Mouse (Mus musculus) ovary, postnatal 36 days (tissue): ENCODE results near the gene Gm49661.

Experiments used
- DNase-seq: peaks from one replicate; pipeline ENCODE4 v3.0.0; 2022; ENCODE audit warnings: low spot score, mixed read lengths

The Gm49661 gene

DNA sequence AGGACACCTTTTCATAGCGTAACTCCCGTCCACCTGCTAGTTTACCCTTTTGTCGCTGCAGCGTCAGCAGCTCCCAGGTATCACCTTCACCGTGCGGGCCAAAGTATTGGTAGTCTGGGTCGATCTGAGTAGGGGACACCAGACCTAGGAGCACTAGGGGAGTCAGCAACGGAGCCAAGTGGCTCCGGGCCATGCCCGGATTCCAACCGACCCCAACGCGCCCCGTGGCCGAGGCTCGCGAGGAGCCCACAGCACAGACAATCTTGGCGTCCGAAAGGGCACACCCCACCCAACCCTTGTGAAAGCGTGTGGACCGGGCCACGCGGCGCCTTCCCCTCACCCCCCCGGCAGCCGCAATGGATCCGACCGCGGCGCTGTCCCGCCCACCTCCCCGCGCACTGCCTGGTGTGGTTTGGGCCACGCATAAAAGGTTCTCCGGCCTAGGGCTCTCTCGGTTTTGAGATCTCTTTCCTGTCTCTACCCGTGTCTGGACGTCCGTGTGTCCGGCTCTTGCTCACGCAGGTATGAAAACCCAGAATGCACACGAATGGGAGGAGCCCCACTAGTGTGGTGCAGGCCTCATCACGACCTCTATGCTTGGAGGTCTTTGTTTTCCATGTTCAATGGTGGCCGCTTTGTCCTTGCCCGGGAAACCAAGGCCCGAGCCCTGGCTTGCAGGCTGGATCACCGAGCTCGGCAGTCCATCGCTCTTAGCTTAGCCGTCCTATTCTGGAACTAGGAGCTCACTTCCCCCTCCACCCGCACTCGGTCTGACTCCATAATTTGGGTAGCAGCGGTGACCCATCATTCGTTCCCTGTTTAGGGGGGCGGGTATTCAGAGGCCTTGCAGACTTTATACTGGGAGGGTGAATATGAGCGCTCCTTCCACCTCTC lies at the start of gene Gm49661, which contains the start of the genes Prdx2 and Rnaseh2a:
Gene Gm49661, minus strand, starts transcription at position 193 of the 894 bp plus-strand sequence.
Gene Prdx2, plus strand, starts transcription at position 347 of the 894 bp plus-strand sequence.
Gene Rnaseh2a, minus strand, starts transcription at position 527 of the 894 bp plus-strand sequence.
- DNase-seq = peak; percentile 81

DNA sequence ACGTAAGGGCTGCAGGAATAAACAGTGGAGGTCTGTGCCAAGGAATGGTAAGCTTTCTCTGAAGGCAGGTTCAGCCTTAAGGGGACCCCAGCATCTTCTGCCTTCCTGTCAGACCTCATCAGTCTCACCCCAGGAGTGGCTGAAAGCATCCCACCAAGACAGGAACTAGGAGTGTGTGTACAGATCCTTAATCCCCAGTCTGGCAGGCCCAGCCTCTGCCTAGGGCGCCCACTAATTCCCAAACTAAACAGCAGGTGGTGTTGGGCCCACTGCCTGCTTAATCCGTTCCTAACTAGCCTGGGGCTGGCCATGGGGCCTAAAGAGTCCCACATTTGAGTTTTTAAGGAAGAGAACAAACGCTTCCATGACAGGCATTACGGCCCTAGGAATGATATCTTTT lies 48.0 kb upstream of the Gm49661 start:
- no peak for DNase-seq

DNA sequence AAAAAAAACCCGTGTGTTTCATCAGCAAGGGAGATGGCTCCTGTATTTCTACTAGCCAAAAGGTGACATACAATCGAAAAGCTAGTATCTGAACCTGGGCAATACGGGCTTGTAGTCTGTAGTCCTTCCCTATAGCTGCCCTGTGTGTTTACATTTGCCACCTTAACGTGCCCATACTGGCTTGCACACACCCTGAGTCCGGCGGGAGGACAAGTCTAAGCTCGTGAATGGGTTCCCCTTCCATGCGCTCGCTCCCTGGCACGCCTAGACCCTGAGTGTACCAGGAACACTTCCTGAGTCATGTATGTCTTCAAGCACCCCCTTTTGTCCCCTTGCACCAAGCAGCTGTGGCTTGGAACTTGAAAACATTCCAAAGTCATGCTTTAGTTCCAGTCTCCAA lies 47.5 kb upstream of the Gm49661 start:
- no peak for DNase-seq

DNA sequence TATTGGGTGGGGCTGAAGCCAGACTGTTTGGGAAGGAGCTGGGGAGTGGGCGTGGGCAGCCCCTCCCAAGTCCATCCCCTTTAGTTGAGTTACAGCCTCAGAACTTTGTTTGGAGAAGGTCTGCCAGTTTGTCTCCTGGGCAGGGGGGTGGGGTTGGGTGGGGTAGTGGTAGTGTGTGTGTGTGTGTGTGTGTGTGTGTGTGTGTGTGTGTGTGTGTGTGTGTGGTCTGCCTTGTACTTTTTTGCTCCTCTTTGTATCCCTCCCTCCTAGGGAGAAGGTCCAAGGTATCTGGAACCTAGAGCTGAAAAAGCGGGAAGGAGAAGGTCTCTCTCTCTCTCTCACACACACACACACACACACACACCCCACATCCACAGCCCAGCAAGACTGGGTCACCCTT lies 45.2 kb upstream of the Gm49661 start, which contains the start of gene Best2:
Gene Best2, minus strand, starts transcription at position 101 of the 400 bp plus-strand sequence.
- DNase-seq = no peak

DNA sequence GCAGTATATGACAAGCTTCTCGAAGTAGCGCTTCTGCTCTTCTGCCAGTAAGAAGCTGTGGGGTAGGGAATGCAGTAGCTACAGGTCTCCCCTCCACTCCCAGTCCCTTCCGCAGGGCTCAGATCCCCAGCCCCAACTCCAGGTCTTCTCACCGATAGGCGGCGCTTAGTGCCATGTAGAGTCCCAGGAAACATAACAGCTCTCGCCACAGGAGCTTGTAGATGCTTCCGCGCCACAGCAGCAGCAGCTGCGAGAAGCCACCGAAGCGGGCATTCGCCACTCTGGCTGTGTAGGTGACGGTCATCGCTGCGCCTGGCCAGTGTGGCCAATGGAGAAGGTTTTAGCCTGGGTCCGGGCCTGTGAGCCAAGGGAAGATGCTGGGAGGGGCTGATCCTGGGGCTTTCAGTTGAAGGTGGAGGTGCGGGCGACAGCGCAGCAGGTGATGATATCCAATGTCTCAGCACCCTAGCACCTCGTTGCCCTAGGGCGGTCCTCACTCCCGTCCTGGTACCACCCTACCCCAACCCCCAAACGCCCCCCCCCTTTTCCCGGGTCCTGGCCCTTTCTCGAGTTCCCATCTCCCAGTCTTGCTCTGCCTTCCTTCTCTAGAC lies 44.1 kb upstream of the Gm49661 start:
- DNase-seq = peak; percentile 62

DNA sequence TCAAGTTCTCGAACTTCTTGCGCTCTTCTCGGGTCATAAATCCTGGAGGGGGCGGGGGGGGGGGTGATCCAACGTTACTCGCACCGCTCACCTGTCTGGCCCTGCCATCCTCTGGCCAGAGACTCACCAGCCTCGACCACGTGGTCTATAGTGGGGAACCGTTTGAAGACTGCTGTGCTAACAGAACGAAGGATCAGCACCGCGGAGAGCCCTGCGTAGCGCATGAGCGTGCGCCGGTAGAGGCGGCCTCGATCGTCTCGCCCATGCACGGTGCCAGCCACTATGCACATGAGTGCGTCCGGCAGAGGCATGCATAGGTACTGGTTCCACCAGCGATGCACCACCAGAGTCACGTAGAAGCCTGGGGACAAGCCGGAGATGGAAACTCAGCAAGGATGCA lies 42.0 kb upstream of the Gm49661 start:
- DNase-seq = no peak

DNA sequence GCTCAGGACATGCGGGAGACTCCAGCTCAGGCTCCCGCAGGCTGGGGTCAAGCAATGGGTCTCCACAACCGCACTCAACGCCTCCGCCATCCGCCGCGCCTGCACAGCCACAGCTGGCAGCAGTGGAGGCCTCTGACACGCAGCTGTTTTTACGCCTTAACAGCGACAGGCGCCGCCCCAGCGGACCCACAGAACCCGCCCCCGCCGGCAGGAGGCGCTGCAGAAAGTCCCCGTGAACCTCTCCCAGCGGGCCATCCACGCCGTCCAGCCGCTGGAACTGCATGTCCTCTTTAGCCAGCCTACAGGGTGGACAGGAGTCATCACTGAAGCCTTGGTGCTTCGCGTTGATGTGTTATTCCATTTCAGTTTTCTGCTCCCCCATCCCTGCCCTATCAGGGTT lies 38.5 kb upstream of the Gm49661 start:
- peak; percentile 36 for DNase-seq

DNA sequence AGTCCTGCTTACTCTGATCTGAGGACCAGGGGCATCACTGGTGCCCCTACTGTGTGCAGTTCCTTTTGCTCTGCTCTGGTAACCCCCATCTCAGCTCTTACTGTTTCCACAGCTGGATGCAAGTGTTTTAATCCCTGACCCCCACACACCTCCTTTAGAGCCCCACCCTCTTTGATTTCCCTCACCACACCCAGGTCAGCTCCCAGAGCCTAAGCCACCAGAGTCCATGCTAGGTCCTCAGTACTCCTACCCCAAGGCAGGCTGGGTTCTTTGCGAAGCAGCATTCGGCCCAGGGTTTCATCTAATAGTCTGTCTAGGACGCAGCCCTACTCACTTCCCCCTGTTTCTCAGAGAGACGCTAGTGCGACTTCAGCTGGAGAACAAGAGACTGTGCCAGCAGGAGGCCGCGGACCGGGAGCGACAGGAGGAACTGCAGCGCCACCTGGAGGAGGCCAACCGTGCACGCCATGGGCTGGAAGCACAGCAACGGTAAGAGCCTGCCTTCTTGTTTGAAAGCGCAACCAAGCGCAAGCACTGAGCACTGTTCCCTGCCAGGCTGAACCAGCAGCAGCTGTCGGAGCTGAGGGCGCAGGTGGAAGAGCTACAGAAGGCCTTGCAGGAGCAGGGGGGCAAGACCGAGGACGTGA lies 28.5 kb upstream of the Gm49661 start:
- DNase-seq = peak; percentile 86

DNA sequence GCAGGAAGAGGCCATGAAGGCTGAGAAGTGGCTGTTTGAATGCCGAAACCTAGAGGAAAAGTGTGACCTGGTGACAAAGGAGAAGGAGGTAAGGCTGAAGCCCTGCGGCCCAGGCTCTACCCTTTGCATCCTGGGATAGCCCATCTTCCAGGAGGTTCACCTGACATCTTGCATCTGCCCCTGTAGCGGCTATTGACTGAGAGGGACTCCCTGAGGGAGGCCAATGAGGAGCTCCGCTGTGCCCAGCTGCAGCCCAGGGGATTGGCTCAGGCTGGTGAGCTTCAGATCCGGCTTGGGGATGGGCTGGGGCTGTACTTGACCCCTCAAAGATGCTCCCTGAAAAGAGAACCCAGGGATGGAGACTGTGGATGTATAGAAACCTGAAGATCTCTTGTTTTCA lies 27.7 kb upstream of the Gm49661 start:
- DNase-seq = no peak

DNA sequence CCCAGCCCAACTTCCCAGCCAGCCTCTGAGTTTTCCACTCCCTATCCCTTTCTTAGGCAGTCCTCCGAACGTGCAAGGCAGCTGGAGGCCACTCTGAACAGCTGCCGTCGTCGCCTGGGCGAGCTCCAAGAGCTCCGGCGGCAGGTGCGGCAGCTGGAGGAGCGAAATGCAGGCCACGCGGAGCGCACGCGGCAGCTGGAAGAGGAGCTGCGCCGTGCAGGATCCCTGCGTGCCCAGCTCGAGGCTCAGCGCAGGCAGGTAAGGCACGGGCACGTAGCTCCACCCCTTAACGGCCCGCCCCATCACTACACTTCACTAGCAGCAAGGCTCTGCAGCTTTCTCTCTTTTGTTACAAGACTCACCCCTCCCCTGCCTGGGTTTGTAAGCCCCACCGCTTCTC lies 26.4 kb upstream of the Gm49661 start:
- DNase-seq = no peak

DNA sequence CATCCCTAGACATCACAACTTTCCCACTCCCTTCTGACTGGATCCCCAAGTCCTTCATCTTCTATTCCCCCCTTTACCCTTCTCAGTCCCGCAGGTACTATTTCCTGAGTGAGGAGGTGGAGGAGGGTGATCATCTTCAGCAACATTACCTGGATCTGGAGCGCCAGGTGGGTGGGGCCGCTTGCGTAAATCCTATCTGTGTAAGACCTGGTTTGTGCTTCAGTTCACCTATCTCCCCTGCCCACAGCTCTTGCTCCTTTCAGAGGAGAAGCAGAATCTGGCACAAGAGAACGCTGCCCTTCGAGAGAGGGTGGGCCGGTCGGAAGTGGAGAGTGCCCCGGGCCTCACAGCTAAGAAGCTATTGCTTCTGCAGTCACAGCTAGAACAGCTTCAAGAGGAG lies 25.1 kb upstream of the Gm49661 start:
- no peak for DNase-seq

DNA sequence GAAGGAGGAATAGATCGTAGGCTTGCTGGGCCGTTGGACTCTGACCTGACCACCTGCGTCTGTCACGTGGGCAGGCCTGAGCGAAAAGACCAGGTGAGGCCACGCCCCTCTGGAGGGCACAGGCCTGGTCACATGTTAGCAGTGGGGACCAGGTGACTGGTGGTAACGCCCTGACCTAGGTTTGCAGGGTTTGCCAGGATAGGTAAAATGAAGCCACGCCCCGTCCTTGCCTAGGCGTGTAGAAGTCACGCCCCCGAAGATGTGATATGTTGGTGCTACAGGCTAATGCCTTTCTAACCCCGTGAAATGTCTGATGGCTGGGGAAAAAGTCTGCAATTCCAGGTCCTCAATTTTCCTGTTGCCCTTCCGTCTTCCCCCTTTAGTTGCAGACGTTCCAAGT lies 21.6 kb upstream of the Gm49661 start:
- peak; percentile 55 for DNase-seq

DNA sequence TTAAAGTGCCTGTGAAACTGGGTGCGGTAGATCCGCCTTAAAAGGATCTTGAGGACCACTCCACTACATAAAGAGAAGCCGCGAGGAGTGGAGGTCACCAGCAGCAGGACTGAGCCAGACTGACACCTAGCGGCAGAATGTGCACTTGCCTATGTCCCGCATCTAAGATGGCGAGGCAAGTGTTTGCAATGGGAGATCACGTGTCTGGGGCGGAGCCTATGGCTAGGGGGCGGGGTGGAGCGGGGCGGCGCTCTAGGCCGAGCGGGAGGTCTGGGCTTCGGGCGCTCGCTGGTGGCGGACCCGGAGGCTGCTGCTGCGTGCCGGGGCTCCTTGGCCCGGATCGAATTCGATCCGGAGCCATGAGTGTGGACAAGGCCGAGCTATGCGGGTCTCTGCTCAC lies 21.1 kb upstream of the Gm49661 start, which contains the start of gene Hook2:
Gene Hook2, plus strand, starts transcription at position 255 of the 400 bp plus-strand sequence.
- DNase-seq = peak; percentile 95

DNA sequence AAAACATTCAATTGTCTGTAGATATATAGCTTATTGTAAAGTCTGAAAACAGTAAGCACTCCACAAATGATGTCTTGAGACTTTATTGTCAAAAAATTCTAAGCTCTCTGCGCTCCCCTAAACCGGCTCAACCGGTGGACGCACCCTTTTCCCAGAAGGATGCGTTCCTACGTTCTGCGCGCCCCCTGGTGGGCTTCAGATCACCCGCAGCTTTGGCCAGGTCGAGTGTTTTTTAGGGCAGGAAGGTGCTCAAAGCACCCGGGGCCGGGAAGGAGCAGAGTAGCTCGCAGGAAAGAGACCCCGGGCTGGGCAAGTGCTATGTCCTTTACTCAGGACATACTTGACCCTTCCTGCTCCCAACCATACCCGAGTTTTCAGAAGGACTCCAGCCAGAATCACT lies 20.6 kb upstream of the Gm49661 start:
- DNase-seq = peak; percentile 91

DNA sequence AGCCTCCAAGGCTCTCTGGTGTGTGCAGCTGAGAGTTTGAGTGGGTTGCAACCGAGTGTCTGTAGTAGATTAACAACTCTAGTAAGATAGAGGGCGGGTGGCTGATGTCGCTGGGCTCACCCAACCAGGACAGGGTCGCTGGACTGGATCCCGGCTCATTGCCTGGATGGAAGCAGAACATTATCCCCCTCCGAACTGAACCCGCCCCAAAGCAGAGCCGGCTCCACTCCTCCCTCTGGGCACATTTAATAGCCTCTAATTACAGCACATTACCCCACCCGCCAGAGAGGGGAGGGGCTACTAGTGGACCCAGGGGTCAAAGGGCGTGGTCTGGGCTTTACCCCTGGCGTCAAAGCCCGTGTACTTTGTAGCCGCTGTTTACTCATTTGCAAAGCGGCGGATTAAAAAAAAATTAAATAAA lies 20.1 kb upstream of the Gm49661 start:
- no peak for DNase-seq

DNA sequence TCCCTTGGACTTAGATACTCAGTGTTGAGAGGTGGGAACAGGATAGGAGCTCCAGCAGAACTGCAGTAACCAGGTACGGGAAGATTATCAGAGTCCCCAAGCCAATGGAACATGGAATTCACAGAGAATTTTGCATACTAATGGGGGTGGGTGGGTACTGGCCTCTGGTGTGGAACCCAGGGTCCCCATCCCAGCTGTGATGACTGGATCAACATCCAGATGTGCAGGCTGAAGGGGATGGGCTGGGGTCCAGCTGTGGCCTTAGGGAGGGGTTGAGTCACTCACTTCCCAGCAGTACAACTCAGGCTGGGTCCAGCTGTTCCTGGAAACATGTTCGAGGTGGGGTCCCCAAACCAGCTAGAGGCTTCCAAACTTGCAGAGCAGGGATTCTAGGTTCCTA lies 18.7 kb upstream of the Gm49661 start:
- DNase-seq = no peak

DNA sequence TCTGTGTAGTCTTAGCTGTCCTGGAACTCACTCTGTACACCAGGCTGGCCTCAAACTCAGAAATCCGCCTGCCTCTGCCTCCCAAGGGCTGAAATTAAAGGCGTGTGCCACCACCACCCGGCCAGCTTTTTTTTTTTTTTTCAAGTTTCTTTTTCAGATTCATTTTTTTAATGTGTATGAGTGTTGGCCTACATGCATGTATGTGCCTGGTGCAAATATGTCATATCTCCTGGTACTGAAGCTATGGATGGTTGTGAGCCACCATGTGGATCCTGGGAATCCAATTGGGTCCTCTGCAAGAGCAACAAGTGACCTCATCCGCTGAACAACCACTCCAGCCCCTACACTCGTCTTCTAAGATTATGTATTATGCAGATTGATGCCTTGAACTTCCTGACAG lies 18.2 kb upstream of the Gm49661 start:
- DNase-seq = no peak

DNA sequence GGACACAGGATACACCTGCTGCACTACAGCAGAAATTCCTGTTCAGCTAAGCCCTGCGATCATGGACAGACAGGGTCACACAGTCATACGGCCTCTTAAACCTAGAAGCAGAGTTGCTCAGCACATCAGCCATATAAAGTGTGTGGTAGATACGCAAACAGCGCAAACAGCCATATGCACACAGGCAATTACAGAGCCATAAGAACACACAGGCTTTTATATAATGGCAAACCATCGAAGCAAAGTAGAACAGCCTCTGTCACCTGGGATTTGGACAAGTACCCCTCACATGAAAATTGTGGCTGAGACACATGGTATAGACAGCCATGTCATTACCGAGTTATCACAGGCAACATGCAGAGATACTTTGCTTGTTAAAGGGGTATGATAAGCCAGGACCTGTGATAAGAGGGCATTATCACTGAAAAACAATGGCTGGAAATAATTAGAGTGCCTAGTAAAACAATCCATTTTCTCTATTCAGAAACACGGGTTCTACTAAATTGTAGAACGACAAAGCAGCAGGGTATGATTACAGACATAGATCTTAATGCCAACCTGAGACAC lies 17.2 kb upstream of the Gm49661 start:
- DNase-seq = no peak

DNA sequence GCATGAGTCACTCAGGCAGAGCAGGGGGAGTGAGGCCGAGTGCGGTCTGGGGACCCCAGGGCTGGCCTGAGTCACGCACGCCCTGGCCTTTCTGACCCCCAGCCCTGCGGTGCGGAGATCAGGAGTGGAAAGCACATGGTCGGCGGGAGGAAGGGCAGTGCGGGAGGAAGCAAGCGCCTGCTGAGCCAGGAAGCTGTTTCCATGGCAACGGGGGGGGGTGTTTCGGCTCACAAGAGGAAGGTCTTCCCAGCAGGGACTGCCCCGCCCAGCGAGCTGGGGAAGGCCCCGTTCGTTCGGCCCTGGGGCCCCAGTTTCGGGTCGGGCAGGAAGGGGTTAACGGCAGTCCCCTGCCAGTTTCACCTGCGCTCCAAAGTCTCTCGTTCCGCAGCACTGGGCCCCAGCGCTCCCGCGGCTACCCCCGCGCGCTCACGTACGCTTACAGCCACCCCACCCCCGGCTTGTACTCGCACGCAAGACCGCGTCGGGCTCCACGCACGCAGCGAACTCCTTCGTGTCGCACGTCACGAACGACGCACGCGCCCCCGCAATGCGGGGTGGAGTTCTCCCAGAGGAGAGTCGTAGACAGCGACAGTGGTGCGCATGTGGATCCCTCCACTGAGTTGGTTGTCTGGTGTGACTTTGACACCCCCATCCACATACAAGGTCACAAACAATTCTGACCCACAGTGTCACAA lies 16.6 kb upstream of the Gm49661 start:
- peak; percentile 84 for DNase-seq

DNA sequence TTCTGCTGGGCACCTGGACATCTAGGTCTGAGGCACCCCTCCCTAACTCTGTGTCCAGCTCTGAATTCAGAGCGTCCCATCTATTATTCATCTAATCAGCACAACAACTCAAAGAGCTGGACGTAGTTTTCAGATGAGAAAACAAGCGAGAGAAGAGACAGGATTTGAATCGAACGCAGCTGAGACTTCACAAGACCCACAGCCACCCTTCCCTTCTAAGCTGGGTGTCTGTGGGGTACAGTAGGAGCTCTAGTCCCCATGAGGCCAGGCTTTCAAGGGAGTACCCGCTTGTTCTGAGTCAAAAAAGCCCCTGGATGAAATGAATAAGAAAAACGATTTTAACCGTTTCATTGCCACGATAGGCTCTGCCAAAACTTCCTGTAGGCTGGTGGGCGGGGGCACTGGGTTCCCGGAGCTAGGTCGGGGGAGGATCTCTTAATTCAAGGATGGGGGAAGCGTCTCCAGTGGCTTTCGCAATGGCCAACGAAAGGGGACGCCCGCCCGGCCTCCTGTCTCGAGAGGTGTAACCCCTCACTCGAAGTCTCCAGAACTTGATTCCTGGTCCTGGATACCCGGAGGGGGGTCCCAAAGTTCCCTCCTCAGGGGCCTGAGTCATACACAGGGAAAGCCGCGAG lies 15.9 kb upstream of the Gm49661 start:
- no peak for DNase-seq
